Mouse (Mus musculus) liver, postnatal 0 days (tissue): Measurements from ENCODE around the gene Sox14. TPM values are rescaled to one million over a fixed set of nuclear protein-coding genes. Genes with fewer than 3 reads are reported as not detected.

Experiments used
- ATAC-seq: fragments of 200-750 bp; cut with Nextera tagmentation; 2 replicates; pipeline ENCODE4 v1.8.0; 2017; ENCODE audit warnings: mild to moderate bottlenecking, moderate library complexity
- DNase-seq: peaks from one replicate; pipeline ENCODE4 v3.0.0-alpha.2; 2016
- H3K27ac ChIP-seq: fragments of 300-500 bp; sonication (generic); 2 replicates; pipeline ENCODE4 v1.5.1; 2014; ENCODE audit warnings: antibody characterized with exemption, moderate library complexity, mild to moderate bottlenecking, low read depth
- H3K27me3 ChIP-seq: fragments of 300-500 bp; sonication (generic); 2 replicates; pipeline ENCODE4 v1.6.1; 2014; ENCODE audit warnings: low read length, control low read depth, mixed read lengths; ENCODE audit not compliant: insufficient read depth
- H3K36me3 ChIP-seq: fragments of 300-500 bp; sonication (generic); replicated peaks from 2 replicates; pipeline ENCODE4 v1.6.1; 2014; ENCODE audit warnings: mild to moderate bottlenecking, control low read depth, low read length, moderate library complexity, mixed read lengths; ENCODE audit not compliant: insufficient read depth
- H3K4me1 ChIP-seq: fragments of 300-500 bp; sonication (generic); 2 replicates; pipeline ENCODE4 v1.6.1; 2014; ENCODE audit warnings: antibody characterized with exemption, mild to moderate bottlenecking, control low read depth; ENCODE audit not compliant: insufficient read depth
- H3K4me2 ChIP-seq: fragments of 300-500 bp; sonication (generic); 2 replicates; pipeline ENCODE4 v1.6.1; 2014; ENCODE audit warnings: low read depth, mild to moderate bottlenecking, low read length, moderate library complexity, mixed read lengths
- H3K4me3 ChIP-seq: fragments of 300-500 bp; sonication (generic); 2 replicates; pipeline ENCODE4 v1.5.1; 2014; ENCODE audit warnings: low read depth, low read length
- H3K9ac ChIP-seq: fragments of 300-500 bp; sonication (generic); replicated peaks from 2 replicates; pipeline ENCODE4 v1.6.1; 2014; ENCODE audit warnings: mild to moderate bottlenecking, moderate library complexity
- H3K9me3 ChIP-seq: fragments of 300-500 bp; sonication (generic); 2 replicates; pipeline ENCODE4 v1.6.1; 2016; ENCODE audit warnings: mild to moderate bottlenecking, control low read depth, low read length, mixed read lengths
- CTCF ChIP-seq: sonication (generic); IDR thresholded peaks from 2 replicates; pipeline ENCODE4 v1.5.1; 2016; ENCODE audit warnings: antibody characterized with exemption, low read depth
- EP300 ChIP-seq: IDR thresholded peaks from 2 replicates; pipeline ENCODE4 v1.6.1; 2016; ENCODE audit warnings: antibody characterized with exemption, low read depth, mild to moderate bottlenecking
- WGBS: fragments of 180-500 bp; shearing (Covaris S2); extraction: QIAGEN DNeasy Blood & Tissue Kit; methylation state at CpG from one replicate; pipeline ENCODE4 v1.1.7; 2014; ENCODE audit not compliant: insufficient replicate concordance; 5-methylcytosine and 5-hydroxymethylcytosine counted together
- polyA plus RNA-seq: library from polyadenylated mRNA; unstranded; fragments of >200 nt; fragmentation: Nextera tagmentation; extraction: Ambion mirVana; gene quantifications from 2 replicates; pipeline ENCODE4 v1.2.1, GENCODE M21; 2015

The Sox14 gene
- polyA plus RNA-seq, 1 experiment from 2014 or later = not detected

- Histone ChIP-seq H3K27me3 (no peaks in the 10 kb centered on the region), H3K27ac (no peak overlapping the region), H3K4me1 (no peaks in the 10 kb centered on the region), H3K36me3 (no peaks in the 10 kb centered on the region), H3K9ac (no peak overlapping the region), H3K4me2 (no peak overlapping the region), H3K4me3 (no peak overlapping the region), H3K9me3 (no peaks in the 10 kb centered on the region)
- WGBS = 72% methylated on average over 11 of the region's 11 CpGs
- TF ChIP-seq CTCF = no peak
- no peak for TF ChIP-seq EP300
- DNase-seq = no peak
- no peak for ATAC-seq
These were observed 40.1 kb downstream of the Sox14 start for GRCm38 (mm10) chr9:99835624-99836430.

Other genes with a start within 250 kb of the Sox14 start
- 0.50 and 0.73 TPM in 2 replicates for gene Dzip1l, start 246.7 kb downstream of the Sox14 start, polyA plus RNA-seq
- 0.12 TPM in 1 of 2 replicates, not detected in the other for gene Cldn18, start 158.9 kb downstream of the Sox14 start, polyA plus RNA-seq